Mouse (Mus musculus) spleen, adult 2 months (tissue): ENCODE results near the gene Fam124a. TPM values are rescaled to one million over a fixed set of nuclear protein-coding genes. Genes with fewer than 3 reads are reported as not detected.

ENCODE experiments used
- DNase-seq, 2 experiments: peaks; one replicate each; pipeline versions ENCODE4 v3.0.0 to v3.0.0-alpha.2; 2012 to 2021; ENCODE audit warnings: low spot score in 2 of 2, low read depth in 1 of 2
- H3K27ac ChIP-seq: fragments of 200-500 bp; 2 replicates; pipeline ENCODE4 v1.5.1; 2012; ENCODE audit warnings: low read length, inconsistent platforms; ENCODE audit not compliant: insufficient read depth
- H3K27me3 ChIP-seq: fragments of 200-500 bp; 2 replicates; pipeline ENCODE4 v1.6.1; 2012; ENCODE audit warnings: mild to moderate bottlenecking, moderate library complexity, low read length, inconsistent platforms; ENCODE audit not compliant: control insufficient read depth, insufficient read depth
- H3K36me3 ChIP-seq: fragments of 200-500 bp; 2 replicates; pipeline ENCODE4 v1.6.1; 2012; ENCODE audit warnings: mild to moderate bottlenecking, low read length, inconsistent platforms; ENCODE audit not compliant: control insufficient read depth, insufficient read depth
- H3K4me1 ChIP-seq: fragments of 200-500 bp; 2 replicates; pipeline ENCODE4 v1.6.1; 2011; ENCODE audit warnings: inconsistent platforms; ENCODE audit not compliant: control insufficient read depth, insufficient read depth, insufficient read length
- H3K4me3 ChIP-seq: fragments of 200-500 bp; 2 replicates; pipeline ENCODE4 v1.5.1; 2011; ENCODE audit warnings: mild to moderate bottlenecking, inconsistent platforms; ENCODE audit not compliant: insufficient read depth, insufficient read length; ENCODE audit errors: extremely low read depth
- CTCF ChIP-seq: fragments of 200-500 bp; IDR thresholded peaks from 2 replicates; pipeline ENCODE4 v1.5.1; 2011; ENCODE audit warnings: mild to moderate bottlenecking, inconsistent platforms; ENCODE audit not compliant: insufficient read depth, insufficient read length, insufficient replicate concordance; ENCODE audit errors: extremely low read depth
- POLR2A ChIP-seq: fragments of 200-500 bp; IDR thresholded peaks from 2 replicates; pipeline ENCODE4 v1.6.1; 2011; ENCODE audit warnings: low read depth, low read length, inconsistent platforms
- WGBS: fragments of 180-500 bp; shearing (Covaris S2); methylation state at CpG from one replicate; pipeline ENCODE4 v1.1.7; 2018; 5-methylcytosine and 5-hydroxymethylcytosine counted together
- polyA plus RNA-seq: library from polyadenylated mRNA; depleted of rRNA; stranded (reverse); fragments of >200 nt; gene quantifications from 2 replicates; pipeline ENCODE4 v1.2.3, GENCODE M21; 2012

Gene Fam124a
- polyA plus RNA-seq, 1 experiment, result 4.3 TPM

DNA sequence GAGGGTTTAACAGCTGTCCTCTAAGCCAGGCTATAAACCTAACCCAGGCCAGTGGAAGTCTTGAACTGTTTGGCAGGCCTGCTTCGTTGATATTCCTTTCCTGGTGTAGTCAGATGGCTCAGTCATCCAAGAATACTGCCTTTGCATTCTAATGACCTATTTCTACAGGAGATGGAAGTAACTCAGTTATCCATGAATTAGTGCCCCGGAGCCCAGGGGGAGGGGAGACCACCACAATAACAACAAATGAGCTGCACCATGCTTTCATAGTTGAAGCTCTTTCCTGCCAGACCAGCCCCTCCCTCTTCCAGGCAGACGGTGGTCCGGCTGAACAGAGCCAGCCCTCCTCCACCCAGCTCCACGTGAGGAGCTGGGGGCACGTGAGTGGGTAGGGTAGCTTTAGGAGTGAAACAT lies 44.6 kb downstream of the Fam124a start:
- 80% methylated on average over 6 of the region's 6 CpGs for WGBS
- Histone ChIP-seq H3K27ac (no peak overlapping the region), H3K4me3 (no peak overlapping the region), H3K36me3 (no peaks in the 10 kb centered on the region), H3K27me3 (no peaks in the 10 kb centered on the region), H3K4me1 (no peaks in the 10 kb centered on the region)
- no peak for TF ChIP-seq POLR2A
- TF ChIP-seq CTCF, result no peak
- DNase-seq, result no peak

GRCm38 (mm10) chr14:62602271-62602670 lies 46.7 kb downstream of the Fam124a start:
- H3K4me3 ChIP-seq, result no peak overlapping the region
- H3K36me3 ChIP-seq, result no peaks in the 10 kb centered on the region
- no peak for DNase-seq
- TF ChIP-seq POLR2A, result no peak
- TF ChIP-seq CTCF, result no peak
- H3K4me1 ChIP-seq, result no peaks in the 10 kb centered on the region
- 86% methylated on average over 1 of the region's 1 CpGs for WGBS
- H3K27me3 ChIP-seq, result no peaks in the 10 kb centered on the region
- H3K27ac ChIP-seq, result no peak overlapping the region

DNA sequence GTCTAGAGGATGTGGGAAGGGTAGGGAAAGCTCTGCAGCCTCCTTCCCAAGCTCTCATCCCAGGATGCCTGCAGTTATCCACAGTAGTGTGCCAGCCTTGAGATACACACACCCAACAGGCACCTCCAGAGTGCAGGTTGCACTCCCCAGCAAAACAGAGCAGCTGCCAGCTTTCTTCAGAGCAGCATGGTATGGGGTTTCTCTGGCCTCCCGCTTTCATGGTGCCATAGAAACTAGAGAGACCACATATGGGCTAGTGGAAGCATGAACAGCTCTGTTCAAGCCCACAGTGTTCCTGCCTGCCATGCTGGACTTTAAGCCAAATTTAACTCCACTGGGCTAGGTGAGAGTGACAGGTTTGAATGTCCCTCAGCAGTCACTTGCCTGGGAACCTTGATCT lies 47.3 kb downstream of the Fam124a start:
- Histone ChIP-seq H3K4me3 (no peak overlapping the region), H3K27ac (no peak overlapping the region), H3K36me3 (no peaks in the 10 kb centered on the region), H3K4me1 (no peaks in the 10 kb centered on the region), H3K27me3 (no peaks in the 10 kb centered on the region)
- no peak for DNase-seq
- TF ChIP-seq CTCF, result no peak
- TF ChIP-seq POLR2A, result no peak
- WGBS, result 83% methylated on average over 1 of the region's 1 CpGs

DNA sequence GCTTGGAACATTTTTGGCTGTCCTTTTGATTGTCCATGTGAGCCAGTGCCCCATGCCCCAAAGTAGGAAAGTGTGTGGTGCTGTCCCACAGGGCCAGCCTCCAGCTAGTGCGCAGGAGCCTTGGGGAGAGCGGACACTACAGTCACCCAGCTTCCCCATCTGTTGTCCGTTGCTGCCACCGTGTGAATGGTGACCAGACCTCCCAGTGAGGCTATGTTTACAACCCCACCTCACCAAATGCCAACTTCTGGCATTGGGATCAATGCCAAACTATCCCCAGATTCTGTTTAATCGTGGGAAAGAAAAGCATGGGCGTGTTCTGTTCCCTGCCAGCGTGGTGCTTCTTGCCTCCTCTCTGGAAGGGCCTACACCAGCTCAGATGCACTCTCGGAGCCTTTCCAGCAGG lies 52.3 kb downstream of the Fam124a start:
- no peak for DNase-seq
- Histone ChIP-seq H3K4me3 (no peak overlapping the region), H3K36me3 (no peaks in the 10 kb centered on the region), H3K4me1 (no peaks in the 10 kb centered on the region), H3K27me3 (no peaks in the 10 kb centered on the region), H3K27ac (no peak overlapping the region)
- TF ChIP-seq POLR2A (no peak), CTCF (no peak)
- WGBS, result 79% methylated on average over 8 of the region's 8 CpGs

DNA sequence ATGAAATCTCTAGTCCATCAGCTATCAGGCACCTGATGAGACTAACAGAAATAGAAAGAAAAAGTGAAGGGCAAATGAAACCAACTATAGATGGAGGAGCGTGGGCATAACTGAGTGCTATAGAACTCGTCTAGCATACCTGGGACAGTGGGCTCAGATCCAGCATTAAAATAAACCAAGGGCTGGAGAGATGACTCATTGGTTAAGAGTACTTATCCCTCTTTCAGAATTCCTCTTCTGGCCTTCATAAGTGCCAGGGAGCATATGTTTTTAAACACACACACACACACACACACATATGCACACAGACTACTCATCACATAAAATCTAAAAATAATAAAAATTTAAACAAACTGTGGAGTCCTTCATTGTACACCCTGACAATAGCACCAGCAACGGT lies 54.4 kb downstream of the Fam124a start:
- TF ChIP-seq CTCF, result no peak
- TF ChIP-seq POLR2A, result no peak
- WGBS, result 80% methylated on average over 3 of the region's 3 CpGs
- no peaks in the 10 kb centered on the region for H3K27me3 ChIP-seq
- H3K36me3 ChIP-seq, result no peaks in the 10 kb centered on the region
- no peaks in the 10 kb centered on the region for H3K4me1 ChIP-seq
- DNase-seq, result no peak
- no peak overlapping the region for H3K4me3 ChIP-seq
- no peak overlapping the region for H3K27ac ChIP-seq

DNA sequence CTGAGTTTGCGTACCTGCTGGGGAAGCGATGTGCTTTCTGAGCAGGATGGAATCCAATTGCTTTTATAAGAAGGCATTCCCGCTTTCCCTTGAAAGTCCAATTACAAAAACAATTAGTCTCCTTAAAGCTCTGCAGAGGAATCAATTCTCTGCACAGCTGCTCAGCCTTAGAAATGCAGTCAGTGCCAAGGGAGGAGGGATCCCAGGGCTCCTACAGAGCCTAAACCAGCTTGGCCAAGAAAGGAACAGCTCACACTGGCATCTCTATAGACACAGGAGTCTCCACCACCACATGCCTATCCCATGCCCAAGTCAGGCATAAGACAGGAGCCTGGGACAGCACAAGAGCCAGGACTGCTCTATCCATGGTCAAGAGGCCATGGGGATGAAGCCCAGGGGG lies 66.9 kb downstream of the Fam124a start:
- 92% methylated on average over 3 of the region's 3 CpGs for WGBS
- Histone ChIP-seq H3K4me3 (no peak overlapping the region), H3K36me3 (no peaks in the 10 kb centered on the region), H3K27ac (no peak overlapping the region), H3K27me3 (no peaks in the 10 kb centered on the region), H3K4me1 (no peaks in the 10 kb centered on the region)
- TF ChIP-seq CTCF, result no peak
- no peak for TF ChIP-seq POLR2A
- DNase-seq, result no peak

GRCm38 (mm10) chr14:62627951-62628350 lies 72.4 kb downstream of the Fam124a start:
- WGBS, result 81% methylated on average over 5 of the region's 5 CpGs
- Histone ChIP-seq H3K27me3 (no peaks in the 10 kb centered on the region), H3K4me1 (no peaks in the 10 kb centered on the region), H3K36me3 (no peaks in the 10 kb centered on the region), H3K4me3 (no peak overlapping the region), H3K27ac (no peak overlapping the region)
- DNase-seq, result no peak
- no peak for TF ChIP-seq CTCF
- TF ChIP-seq POLR2A, result no peak
